In the genomic region with DNA sequence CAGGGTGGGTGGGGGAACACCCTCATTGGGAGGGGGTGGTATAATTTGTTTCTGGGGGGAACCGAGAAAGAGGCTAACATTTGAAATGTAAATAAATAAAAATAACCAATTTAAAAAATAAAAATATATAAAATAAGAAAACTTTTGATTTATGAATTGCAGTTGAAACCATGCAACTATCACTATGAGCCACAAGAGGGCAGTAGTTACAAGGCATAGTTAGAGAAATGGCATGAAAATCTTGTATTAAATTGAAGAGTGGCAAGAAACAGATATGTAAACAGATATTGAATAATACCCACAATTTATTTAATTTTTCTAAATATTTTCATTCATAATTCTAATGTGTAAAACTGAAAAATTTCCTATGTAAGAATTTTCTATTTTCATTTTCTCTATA, we compare ENCODE assay signal across 11 mouse cellular contexts. TPM values are rescaled to one million over a fixed set of nuclear protein-coding genes. Genes with fewer than 3 reads are reported as not detected.
DNase-seq lines count a peak whose midpoint lies in the region; ATAC-seq and TF ChIP-seq lines count a peak whose summit lies in the region.
"Had no signal": no experiment of that assay in that cellular context is flagged by ENCODE, and none has a peak within 500 bp of the region (broad histone marks: within the 10 kb centered on the region; RNA-seq: fewer than 3 reads in every experiment).

No protein-coding gene starts in this region.

- intact Hi-C loops in heart, postnatal 14 days (cut with DNase I): no loop called here

- no peaks in the 10 kb centered on the region for H3K9me3 ChIP-seq in hindbrain, postnatal 0 days (ENCODE audit: low read length)
- H3K9me3 ChIP-seq in hindbrain, embryonic 13.5 days: no peaks in the 10 kb centered on the region
- no peaks in the 10 kb centered on the region for H3K9me3 ChIP-seq in midbrain, postnatal 0 days (ENCODE audit: low read length)
- no peaks in the 10 kb centered on the region for H3K9me3 ChIP-seq in midbrain, embryonic 13.5 days

- no peak for ATAC-seq in hindbrain, postnatal 0 days
- ATAC-seq in hindbrain, embryonic 13.5 days (ENCODE audit: low FRiP score): no peak
- no peak for ATAC-seq in midbrain, postnatal 0 days (ENCODE audit: low FRiP score)
- no peak for ATAC-seq in midbrain, embryonic 13.5 days

- H3K27ac ChIP-seq in hindbrain, postnatal 0 days: no peak overlapping the region
- H3K27ac ChIP-seq in hindbrain, embryonic 13.5 days: no peak overlapping the region
- H3K27ac ChIP-seq in midbrain, postnatal 0 days (ENCODE audit: low read depth, low read length): no peak overlapping the region
- no peak overlapping the region for H3K27ac ChIP-seq in midbrain, embryonic 13.5 days

- no peaks in the 10 kb centered on the region for H3K4me1 ChIP-seq in hindbrain, postnatal 0 days (ENCODE audit: insufficient read depth, low read length)
- H3K4me1 ChIP-seq in hindbrain, embryonic 13.5 days (replicated peaks): no peaks in the 10 kb centered on the region
- H3K4me1 ChIP-seq in midbrain, postnatal 0 days (ENCODE audit: insufficient read depth, low read length): no peaks in the 10 kb centered on the region
- H3K4me1 ChIP-seq in midbrain, embryonic 13.5 days (replicated peaks): no peaks in the 10 kb centered on the region

- 12% methylated on average over 1 of the region's 1 CpGs for WGBS in hindbrain, postnatal 0 days
- WGBS in hindbrain, embryonic 13.5 days: 17% methylated on average over 1 of the region's 1 CpGs
- WGBS in midbrain, postnatal 0 days: 7% methylated on average over 1 of the region's 1 CpGs
- WGBS in midbrain, embryonic 13.5 days: 11% methylated on average over 1 of the region's 1 CpGs

- H3K4me2 ChIP-seq in hindbrain, postnatal 0 days (ENCODE audit: low read depth, low read length): no peak overlapping the region
- H3K4me2 ChIP-seq in hindbrain, embryonic 13.5 days: no peak overlapping the region
- H3K4me2 ChIP-seq in midbrain, postnatal 0 days (ENCODE audit: low read depth, low read length, poor library complexity, severe bottlenecking): no peak overlapping the region
- no peak overlapping the region for H3K4me2 ChIP-seq in midbrain, embryonic 13.5 days (replicated peaks)

- peak; percentile 63 for DNase-seq in hindbrain, postnatal 0 days (ENCODE audit: low spot score)
- DNase-seq in midbrain, postnatal 0 days (ENCODE audit: low spot score): peak; percentile 44
- DNase-seq in ZHBTc4 (ENCODE audit: low read depth, low spot score): peak; percentile 13
- no peak for DNase-seq in spleen, postnatal 14 days (ENCODE audit: low spot score in 2 of 2)
- no peak for DNase-seq in heart, postnatal 14 days
- DNase-seq: layer of hippocampus, adult 9-11 months; right cerebral cortex, postnatal 4 days; thymus, postnatal 4 days had no signal

- H3K36me3 ChIP-seq in hindbrain, postnatal 0 days (ENCODE audit: insufficient read depth, low read length): no peaks in the 10 kb centered on the region
- no peaks in the 10 kb centered on the region for H3K36me3 ChIP-seq in hindbrain, embryonic 13.5 days
- no peaks in the 10 kb centered on the region for H3K36me3 ChIP-seq in midbrain, postnatal 0 days (ENCODE audit: insufficient read depth, low read length)
- no peaks in the 10 kb centered on the region for H3K36me3 ChIP-seq in midbrain, embryonic 13.5 days

- H3K9ac ChIP-seq in hindbrain, postnatal 0 days (replicated peaks; ENCODE audit: low read length): no peak overlapping the region
- no peak overlapping the region for H3K9ac ChIP-seq in hindbrain, embryonic 13.5 days
- no peak overlapping the region for H3K9ac ChIP-seq in midbrain, postnatal 0 days (replicated peaks; ENCODE audit: low read length, poor library complexity, severe bottlenecking)
- H3K9ac ChIP-seq in midbrain, embryonic 13.5 days (replicated peaks): no peak overlapping the region

- peak; percentile 70 for TF ChIP-seq CTCF in hindbrain, postnatal 0 days (IDR thresholded peaks at IDR 0.05; ENCODE audit: low read depth)
- peak; percentile 78 for TF ChIP-seq CTCF in midbrain, postnatal 0 days (IDR thresholded peaks at IDR 0.05)

- no peak overlapping the region for H3K4me3 ChIP-seq in hindbrain, postnatal 0 days (ENCODE audit: low read length)
- H3K4me3 ChIP-seq in hindbrain, embryonic 13.5 days: no peak overlapping the region
- no peak overlapping the region for H3K4me3 ChIP-seq in midbrain, postnatal 0 days (ENCODE audit: low read depth, low read length)
- no peak overlapping the region for H3K4me3 ChIP-seq in midbrain, embryonic 13.5 days (replicated peaks)

- no peaks in the 10 kb centered on the region for H3K27me3 ChIP-seq in hindbrain, postnatal 0 days (ENCODE audit: insufficient read depth, low read length)
- no peaks in the 10 kb centered on the region for H3K27me3 ChIP-seq in hindbrain, embryonic 13.5 days
- no peaks in the 10 kb centered on the region for H3K27me3 ChIP-seq in midbrain, postnatal 0 days (ENCODE audit: insufficient read depth, low read length)
- H3K27me3 ChIP-seq in midbrain, embryonic 13.5 days: no peaks in the 10 kb centered on the region

RNA-seq across cellular contexts. Expression of a gene that starts 24.5 kb away (rescaled TPM):
- 1.5 and 1.7 TPM in 2 replicates for total RNA-seq in hindbrain, postnatal 0 days (2014; rRNA removed)
- polyA plus RNA-seq in hindbrain, postnatal 0 days (2015; fragmentation: Nextera tagmentation; extraction: Ambion mirVana): 1.5 and 2.0 TPM in 2 replicates
- polyA plus RNA-seq in hindbrain, embryonic 13.5 days (2015; fragmentation: Nextera tagmentation; extraction: Ambion mirVana): 1.8 and 3.6 TPM in 2 replicates
- 1.5 and 1.8 TPM in 2 replicates for total RNA-seq in midbrain, postnatal 0 days (2014; rRNA removed)
- polyA plus RNA-seq in midbrain, postnatal 0 days (2015; fragmentation: Nextera tagmentation; extraction: Ambion mirVana): 0.70 and 0.86 TPM in 2 replicates
- 0.68 and 0.77 TPM in 2 replicates for polyA plus RNA-seq in midbrain, embryonic 13.5 days (2015; fragmentation: Nextera tagmentation; extraction: Ambion mirVana)
- total RNA-seq in heart, postnatal 14 days (2021): under 1 TPM; 0.29 to 0.38 TPM
- total RNA-seq: common myeloid progenitor, adult 5-6 weeks had no signal

RNA-seq across cellular contexts. Expression of a gene that starts 37.5 kb away (rescaled TPM):
- total RNA-seq in hindbrain, postnatal 0 days (2014; rRNA removed): 17.1 and 24.3 TPM in 2 replicates
- 596 and 598 TPM in 2 replicates for polyA plus RNA-seq in hindbrain, postnatal 0 days (2015; fragmentation: Nextera tagmentation; extraction: Ambion mirVana)
- 412 and 413 TPM in 2 replicates for polyA plus RNA-seq in hindbrain, embryonic 13.5 days (2015; fragmentation: Nextera tagmentation; extraction: Ambion mirVana)
- 34.2 and 53.8 TPM in 2 replicates for total RNA-seq in midbrain, postnatal 0 days (2014; rRNA removed)
- polyA plus RNA-seq in midbrain, postnatal 0 days (2015; fragmentation: Nextera tagmentation; extraction: Ambion mirVana): 533 and 553 TPM in 2 replicates
- polyA plus RNA-seq in midbrain, embryonic 13.5 days (2015; fragmentation: Nextera tagmentation; extraction: Ambion mirVana): 360 and 376 TPM in 2 replicates
- 1,000 to 10,000 TPM; 1,207 to 1,226 TPM for total RNA-seq in heart, postnatal 14 days (2021)

RNA-seq across cellular contexts. Expression of a gene that starts 37.6 kb away (rescaled TPM):
- total RNA-seq in hindbrain, postnatal 0 days (2014; rRNA removed): 0.11 and 0.31 TPM in 2 replicates
- polyA plus RNA-seq in hindbrain, postnatal 0 days (2015; fragmentation: Nextera tagmentation; extraction: Ambion mirVana): 0.11 and 0.24 TPM in 2 replicates
- not detected in 2 replicates for polyA plus RNA-seq in hindbrain, embryonic 13.5 days (2015; fragmentation: Nextera tagmentation; extraction: Ambion mirVana)
- total RNA-seq in midbrain, postnatal 0 days (2014; rRNA removed): not detected in 2 replicates
- 0.05 TPM in 1 of 2 replicates, not detected in the other for polyA plus RNA-seq in midbrain, postnatal 0 days (2015; fragmentation: Nextera tagmentation; extraction: Ambion mirVana)
- not detected in 2 replicates for polyA plus RNA-seq in midbrain, embryonic 13.5 days (2015; fragmentation: Nextera tagmentation; extraction: Ambion mirVana)
- 10 to 100 TPM; 42.9 to 47.5 TPM for total RNA-seq in heart, postnatal 14 days (2021)
- total RNA-seq: common myeloid progenitor, adult 5-6 weeks had no signal

Comparison
In these comparisons a context has a peak if more than half of its experiments do, and no peak if none do; other contexts are left out.
1. DNase-seq: peak in hindbrain, postnatal 0 days (single experiment), midbrain, postnatal 0 days (single experiment) and ZHBTc4 (single experiment); none in spleen, postnatal 14 days (0 of 2) and heart, postnatal 14 days (0 of 2).